Mouse (Mus musculus): Measurements from ENCODE around the gene Prokr2. TPM values are rescaled to one million over a fixed set of nuclear protein-coding genes. Genes with fewer than 3 reads are reported as not detected.

Prokr2 gene
- total RNA-seq, 2 experiments from 2014 or later: 2.3 to 2.4 TPM

DNA sequence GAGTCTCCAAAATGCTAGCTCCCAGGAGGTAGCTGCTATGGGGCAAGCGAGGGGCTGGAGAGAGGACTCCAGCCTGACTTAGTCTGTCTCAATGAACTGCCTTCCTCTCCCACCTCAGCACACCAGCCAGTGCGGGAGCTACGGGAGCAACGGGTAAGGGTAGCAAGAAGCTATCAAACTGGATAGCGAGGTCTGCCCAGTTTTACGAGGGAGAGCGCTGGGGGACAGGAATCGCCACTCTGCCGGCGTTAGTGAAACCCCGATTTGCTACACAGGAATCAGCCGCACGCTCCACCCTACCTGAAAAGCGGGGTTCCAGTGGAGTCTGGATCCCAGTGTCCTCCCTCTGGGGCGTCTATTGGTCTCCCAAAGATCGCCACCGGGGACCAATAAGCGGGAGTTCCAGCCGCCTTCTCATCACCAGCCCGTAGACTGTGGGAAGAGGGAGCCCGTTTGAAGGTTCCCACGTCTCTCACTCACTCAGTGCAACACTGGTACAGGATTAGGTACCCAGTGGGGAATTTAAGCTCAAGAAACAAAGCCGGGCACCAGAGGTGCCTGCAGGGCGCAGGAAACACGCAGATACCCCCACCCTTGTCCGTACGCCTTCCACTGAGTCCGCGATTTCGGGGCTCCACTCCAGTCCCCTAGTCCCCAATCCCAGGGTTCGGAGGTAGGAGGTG is 595 bp downstream of the Prokr2 start:
- no peak overlapping the region for H3K27ac ChIP-seq
- H3K4me3 ChIP-seq: peak overlapping the region; percentile 45
- DNase-seq (ENCODE audit: extremely low spot score in 1 of 2, low spot score in 2 of 2): no peak
- no peak for TF ChIP-seq CTCF (IDR thresholded peaks at IDR 0.05)
- intact Hi-C loops (cut with DNase I): loop anchor here (5.0 kb wide), 1 partner anchor 62 kb away; no protein-coding TSS in a partner anchor

GRCm38 (mm10) chr2:132382308-132382707 is 2.9 kb downstream of the Prokr2 start:
- intact Hi-C loops (cut with DNase I): no loop called here
- no peak for DNase-seq (ENCODE audit: extremely low spot score in 1 of 2, low spot score in 2 of 2)
- H3K4me3 ChIP-seq: no peak overlapping the region
- no peak overlapping the region for H3K27ac ChIP-seq
- no peak for TF ChIP-seq CTCF (IDR thresholded peaks at IDR 0.05)

- intact Hi-C loops (cut with DNase I): loop anchor here (5.0 kb wide), 1 partner anchor 128 kb away; no protein-coding TSS in a partner anchor
- DNase-seq (ENCODE audit: extremely low spot score in 1 of 2, low spot score in 2 of 2): peak; percentile 17 to 35
- no peak overlapping the region for H3K4me3 ChIP-seq
- no peak for TF ChIP-seq CTCF (IDR thresholded peaks at IDR 0.05)
- no peak overlapping the region for H3K27ac ChIP-seq
Observed at GRCm38 (mm10) chr2:132379690-132380089, 5.6 kb downstream of the Prokr2 start.

DNA sequence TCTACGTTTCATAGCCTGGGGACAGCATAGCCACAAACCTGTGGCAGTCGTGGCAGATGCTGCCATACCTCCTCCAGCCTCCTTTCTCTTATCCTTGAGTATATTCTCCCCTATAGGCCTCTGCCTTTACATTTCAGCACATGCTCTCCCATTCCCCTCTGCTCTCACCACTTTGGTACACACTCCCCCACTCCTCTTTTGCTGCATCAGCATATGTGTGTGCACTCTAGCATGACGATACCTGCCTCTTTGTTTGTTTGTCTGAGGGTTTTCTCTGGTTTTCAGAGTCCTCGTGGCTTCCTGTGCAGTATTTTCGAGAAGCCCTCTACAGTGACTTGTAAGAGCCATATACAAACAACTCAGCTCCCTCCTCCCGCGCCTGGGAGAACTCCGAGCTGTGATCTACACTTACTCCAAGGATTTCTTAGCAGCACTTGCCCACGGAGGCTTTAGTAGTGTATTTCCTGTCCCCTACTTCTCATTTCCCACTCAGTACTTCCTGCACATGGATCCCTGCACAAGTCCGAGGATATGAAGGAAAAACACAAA is 6.6 kb downstream of the Prokr2 start:
- intact Hi-C loops (cut with DNase I): loop anchor here (5.0 kb wide), 1 partner anchor 129 kb away; no protein-coding TSS in a partner anchor
- no peak for TF ChIP-seq CTCF (IDR thresholded peaks at IDR 0.05)
- peak in 1 of 2 experiments; percentile 16 for DNase-seq (ENCODE audit: extremely low spot score in 1 of 2, low spot score in 2 of 2)
- no peak overlapping the region for H3K4me3 ChIP-seq
- no peak overlapping the region for H3K27ac ChIP-seq

GRCm38 (mm10) chr2:132377436-132377835 is 7.8 kb downstream of the Prokr2 start:
- Histone ChIP-seq H3K27ac (no peak overlapping the region), H3K4me3 (no peak overlapping the region)
- DNase-seq (ENCODE audit: extremely low spot score in 1 of 2, low spot score in 2 of 2): peak in 1 of 2 experiments; percentile 15
- TF ChIP-seq CTCF (IDR thresholded peaks at IDR 0.05): no peak
- intact Hi-C loops (cut with DNase I): loop anchor here (5.0 kb wide), 1 partner anchor 130 kb away; no protein-coding TSS in a partner anchor

- intact Hi-C loops (cut with DNase I): loop anchor here (5.0 kb wide), 1 partner anchor 132 kb away; no protein-coding TSS in a partner anchor
- no peak for TF ChIP-seq CTCF (IDR thresholded peaks at IDR 0.05)
- no peak for DNase-seq (ENCODE audit: extremely low spot score in 1 of 2, low spot score in 2 of 2)
Observed at GRCm38 (mm10) chr2:132375721-132376120, 9.5 kb downstream of the Prokr2 start.

GRCm38 (mm10) chr2:132375135-132375534 is 10.1 kb downstream of the Prokr2 start:
- intact Hi-C loops (cut with DNase I): loop anchor here (5.0 kb wide), 1 partner anchor 132 kb away; no protein-coding TSS in a partner anchor
- TF ChIP-seq CTCF (IDR thresholded peaks at IDR 0.05): no peak

More at GRCm38 (mm10) chr2:132375721-132376120, 9.5 kb downstream of the Prokr2 start:
- no peak overlapping the region for H3K4me3 ChIP-seq
- no peak overlapping the region for H3K27ac ChIP-seq

GRCm38 (mm10) chr2:132373748-132374147 is 11.5 kb downstream of the Prokr2 start:
- H3K27ac ChIP-seq: no peak overlapping the region
- intact Hi-C loops (cut with DNase I): no loop called here
- H3K4me3 ChIP-seq: no peak overlapping the region

More at GRCm38 (mm10) chr2:132375135-132375534, 10.1 kb downstream of the Prokr2 start:
- Histone ChIP-seq H3K27ac (no peak overlapping the region), H3K4me3 (no peak overlapping the region)
- no peak for DNase-seq (ENCODE audit: extremely low spot score in 1 of 2, low spot score in 2 of 2)

GRCm38 (mm10) chr2:132368433-132368832 is 16.8 kb downstream of the Prokr2 start:
- no peak overlapping the region for H3K27ac ChIP-seq
- TF ChIP-seq CTCF (IDR thresholded peaks at IDR 0.05): no peak
- intact Hi-C loops (cut with DNase I): loop anchor here (10.0 kb wide), 1 partner anchor 994 kb away; no protein-coding TSS in a partner anchor
- no peak overlapping the region for H3K4me3 ChIP-seq
- DNase-seq (ENCODE audit: extremely low spot score in 1 of 2, low spot score in 2 of 2): no peak

More at GRCm38 (mm10) chr2:132373748-132374147, 11.5 kb downstream of the Prokr2 start:
- no peak for TF ChIP-seq CTCF (IDR thresholded peaks at IDR 0.05)
- no peak for DNase-seq (ENCODE audit: extremely low spot score in 1 of 2, low spot score in 2 of 2)

- intact Hi-C loops (cut with DNase I): no loop called here
Observed at GRCm38 (mm10) chr2:132343846-132344245, 41.4 kb downstream of the Prokr2 start.

DNA sequence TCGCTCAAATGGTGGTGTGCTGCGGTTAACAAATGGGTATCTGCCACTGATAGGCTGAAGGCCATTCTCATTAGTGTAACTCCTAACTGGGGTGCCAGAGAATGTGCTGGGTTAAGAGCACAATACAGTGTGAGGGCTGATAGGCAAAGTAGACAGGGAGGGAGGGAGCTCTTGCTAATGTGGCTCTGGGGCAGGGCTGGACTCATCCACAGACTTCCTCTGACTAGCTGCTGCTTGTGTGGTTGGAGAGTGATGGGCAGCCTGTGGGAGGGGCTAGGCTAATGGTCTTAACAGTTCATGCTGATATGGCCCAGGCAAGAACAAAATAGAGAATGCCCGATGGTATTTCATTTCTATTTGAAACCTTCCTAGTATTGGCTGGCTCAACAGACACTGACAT is 44.0 kb downstream of the Prokr2 start:
- Histone ChIP-seq H3K27ac (no peak overlapping the region), H3K4me3 (no peak overlapping the region)
- DNase-seq (ENCODE audit: extremely low spot score in 1 of 2, low spot score in 2 of 2): no peak
- intact Hi-C loops (cut with DNase I): no loop called here
- no peak for TF ChIP-seq CTCF (IDR thresholded peaks at IDR 0.05)

More at GRCm38 (mm10) chr2:132343846-132344245, 41.4 kb downstream of the Prokr2 start:
- DNase-seq (ENCODE audit: extremely low spot score in 1 of 2, low spot score in 2 of 2): no peak
- TF ChIP-seq CTCF (IDR thresholded peaks at IDR 0.05): no peak
- no peak overlapping the region for H3K4me3 ChIP-seq
- no peak overlapping the region for H3K27ac ChIP-seq

DNA sequence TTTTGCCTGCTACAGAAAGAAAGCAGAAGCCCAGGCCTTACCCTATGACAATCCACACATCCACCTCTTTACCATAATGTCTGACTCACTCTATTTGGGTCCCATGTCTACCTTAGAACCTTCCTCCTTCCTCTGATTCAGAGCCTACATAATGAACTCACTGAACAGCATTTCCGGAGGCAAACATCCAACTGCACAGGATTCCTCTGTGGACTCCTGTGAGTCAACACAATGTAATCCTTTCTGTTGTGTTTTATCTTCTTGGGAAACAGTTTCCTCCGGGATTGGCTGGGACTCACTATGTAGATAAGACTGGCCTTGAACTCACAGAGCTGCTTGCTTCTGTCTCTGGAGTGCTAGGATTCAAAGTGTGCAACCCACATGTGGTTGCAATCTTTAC is 44.9 kb downstream of the Prokr2 start:
- intact Hi-C loops (cut with DNase I): no loop called here
- Histone ChIP-seq H3K27ac (no peak overlapping the region), H3K4me3 (no peak overlapping the region)
- no peak for TF ChIP-seq CTCF (IDR thresholded peaks at IDR 0.05)
- no peak for DNase-seq (ENCODE audit: extremely low spot score in 1 of 2, low spot score in 2 of 2)
